Mouse (Mus musculus): ENCODE results near the gene Fosl1.

Gene Fosl1

DNA sequence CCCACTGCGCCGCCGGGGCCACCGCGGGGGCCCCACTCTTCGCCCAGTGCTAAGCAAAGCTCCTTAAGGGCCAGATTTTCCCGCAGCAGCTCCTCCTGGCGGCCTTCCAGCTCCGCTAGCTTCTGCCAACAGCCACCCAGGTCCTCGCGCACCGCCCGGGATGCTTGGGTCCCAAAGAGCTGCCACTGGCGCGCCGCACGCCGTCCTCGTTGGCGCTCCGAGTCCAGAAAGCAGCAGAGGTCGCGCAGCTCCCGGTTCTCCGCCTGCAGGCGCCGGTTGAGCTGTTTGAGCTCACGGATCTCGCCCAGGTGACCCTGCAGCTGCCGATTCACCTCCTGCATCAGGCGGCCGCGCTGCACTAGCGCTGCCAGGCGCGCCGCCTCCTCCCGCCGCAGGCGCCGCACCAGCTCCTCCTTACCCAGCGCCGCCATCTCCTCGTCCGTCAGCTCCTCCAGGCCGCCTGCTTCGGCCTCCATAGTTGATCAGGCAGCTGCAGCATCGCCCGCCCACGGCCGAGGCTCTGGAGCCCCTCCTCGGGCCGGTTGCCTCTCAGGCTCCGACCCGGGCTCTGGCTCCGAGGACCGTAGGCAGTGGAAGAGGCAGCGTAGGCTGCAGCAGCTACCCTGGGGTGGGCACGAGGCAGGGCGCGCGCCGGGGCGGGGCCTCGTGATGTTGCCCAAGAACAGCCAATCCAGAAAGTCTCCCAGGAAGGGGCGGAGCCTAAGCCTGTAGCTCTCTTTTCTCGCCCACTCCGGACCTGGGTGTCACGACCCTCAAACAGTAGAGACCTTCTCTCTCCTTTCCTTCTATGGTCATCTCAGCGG lies 9.8 kb downstream of the Fosl1 start:
- DNase-seq (ENCODE audit: low read depth, low spot score) = peak; percentile 93

- no peak for DNase-seq (ENCODE audit: low read depth, low spot score)
These were observed 10.5 kb downstream of the Fosl1 start, which contains the start of gene Ccdc85b for GRCm38 (mm10) chr19:5457746-5458442. Gene Ccdc85b, minus strand, starts transcription at chr19:5457894.

- DNase-seq (ENCODE audit: low read depth, low spot score) = no peak
These were observed 11.7 kb downstream of the Fosl1 start for GRCm38 (mm10) chr19:5459019-5459418.

- DNase-seq (ENCODE audit: low read depth, low spot score) = no peak
These were observed 12.5 kb downstream of the Fosl1 start for GRCm38 (mm10) chr19:5459896-5460295.

DNA sequence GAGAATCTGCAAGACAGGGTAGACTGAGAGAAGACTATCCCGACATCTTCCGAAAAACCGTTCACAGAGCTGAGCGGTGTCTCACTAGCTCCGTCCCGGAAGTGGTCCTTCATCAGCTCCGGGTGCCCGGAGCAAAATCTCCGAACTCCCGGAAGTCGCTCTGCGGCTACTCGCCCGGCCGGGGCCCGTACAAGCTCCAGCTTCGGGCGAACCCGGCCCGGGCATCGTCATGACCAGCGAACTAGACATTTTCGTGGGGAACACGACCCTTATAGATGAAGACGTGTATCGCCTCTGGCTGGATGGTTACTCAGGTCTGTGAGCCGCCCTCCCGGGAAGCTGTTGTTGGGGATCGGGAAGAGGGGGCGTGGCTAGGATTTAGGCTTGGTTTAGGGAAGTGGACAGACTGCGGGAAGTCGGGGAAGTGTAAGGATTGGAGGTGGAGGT lies 13.1 kb downstream of the Fosl1 start, which contains the start of gene Fibp:
Fibp (plus strand) TSS at position 151 of the 447 bp plus-strand sequence.
- peak; percentile 82 for DNase-seq (ENCODE audit: low read depth, low spot score)

GRCm38 (mm10) chr19:5461411-5461810 lies 14.1 kb downstream of the Fosl1 start:
- no peak for DNase-seq (ENCODE audit: low read depth, low spot score)

GRCm38 (mm10) chr19:5463212-5463611 lies 15.9 kb downstream of the Fosl1 start:
- no peak for DNase-seq (ENCODE audit: low read depth, low spot score)

GRCm38 (mm10) chr19:5463791-5464562 lies 16.6 kb downstream of the Fosl1 start:
- no peak for DNase-seq (ENCODE audit: low read depth, low spot score)

DNA sequence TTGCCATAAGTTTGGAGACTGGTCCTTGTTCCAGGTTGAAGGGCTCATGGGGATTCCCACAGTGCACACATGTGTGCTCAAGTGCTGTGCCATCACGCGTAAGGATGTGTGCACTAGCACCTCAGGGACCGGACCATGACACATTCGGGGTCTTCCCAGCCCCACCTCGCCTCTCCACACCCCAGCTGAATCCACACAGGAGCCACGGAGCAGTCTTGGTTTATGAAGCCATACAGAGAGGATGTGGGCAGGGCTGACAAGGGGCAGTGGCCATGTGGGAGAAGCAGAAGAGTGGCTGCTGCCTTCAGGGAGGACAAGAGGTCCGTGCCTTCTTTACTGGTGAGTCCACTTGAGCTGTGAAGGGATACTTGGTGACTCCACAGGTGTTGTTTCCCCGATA lies 17.7 kb downstream of the Fosl1 start:
- DNase-seq (ENCODE audit: low read depth, low spot score) = no peak

DNA sequence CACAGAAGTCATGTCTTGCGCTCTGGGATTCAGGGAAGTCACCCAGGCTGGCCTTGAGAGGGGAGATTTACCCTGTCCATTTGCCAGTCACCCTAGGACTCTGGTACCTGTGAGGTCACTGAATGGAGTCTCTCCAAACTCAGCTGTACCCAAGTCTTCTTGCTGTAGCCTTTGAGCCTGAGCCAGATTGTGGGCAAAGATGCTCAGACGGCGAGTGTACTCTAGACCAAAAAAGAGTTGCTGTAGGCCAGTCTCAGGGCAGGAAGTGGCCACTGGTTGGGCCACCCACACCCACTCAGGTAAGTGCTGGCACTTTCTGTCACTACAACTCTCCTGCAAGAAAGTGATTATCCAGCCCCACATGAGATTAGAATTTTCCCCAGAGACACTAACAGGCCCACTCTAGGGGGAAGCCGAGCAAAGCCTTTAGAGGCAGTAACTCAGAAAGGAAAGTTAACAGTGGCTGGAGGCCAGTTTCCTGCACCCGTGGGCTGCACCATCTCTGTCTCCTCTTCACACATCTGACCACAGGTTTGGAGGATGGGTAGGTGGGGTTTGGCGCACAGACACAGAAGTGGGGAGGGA lies 19.7 kb downstream of the Fosl1 start:
- DNase-seq (ENCODE audit: low read depth, low spot score) = no peak

DNA sequence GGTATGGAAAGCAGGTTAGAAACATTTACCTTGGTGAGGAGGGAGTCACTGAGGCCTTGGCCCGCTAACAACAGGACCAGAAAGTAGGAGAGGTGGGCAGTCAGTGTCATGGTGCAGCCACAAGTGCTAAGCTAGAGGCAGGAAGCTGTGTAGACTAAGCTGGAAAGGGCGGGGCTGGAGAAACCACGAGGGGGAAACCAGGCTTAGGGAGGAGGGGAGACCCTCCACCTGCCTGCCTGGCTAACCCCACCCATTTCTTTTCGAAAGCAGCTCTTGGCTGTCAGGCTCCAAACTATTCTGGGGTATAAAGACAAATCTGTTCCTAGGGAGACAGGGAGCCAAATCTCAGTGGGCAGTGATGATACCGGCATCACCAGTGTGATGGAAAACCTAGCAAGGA lies 21.0 kb downstream of the Fosl1 start, which contains the start of gene Ctsw:
Ctsw (minus strand) TSS at position 134 of the 400 bp plus-strand sequence.
- DNase-seq (ENCODE audit: low read depth, low spot score) = no peak

DNA sequence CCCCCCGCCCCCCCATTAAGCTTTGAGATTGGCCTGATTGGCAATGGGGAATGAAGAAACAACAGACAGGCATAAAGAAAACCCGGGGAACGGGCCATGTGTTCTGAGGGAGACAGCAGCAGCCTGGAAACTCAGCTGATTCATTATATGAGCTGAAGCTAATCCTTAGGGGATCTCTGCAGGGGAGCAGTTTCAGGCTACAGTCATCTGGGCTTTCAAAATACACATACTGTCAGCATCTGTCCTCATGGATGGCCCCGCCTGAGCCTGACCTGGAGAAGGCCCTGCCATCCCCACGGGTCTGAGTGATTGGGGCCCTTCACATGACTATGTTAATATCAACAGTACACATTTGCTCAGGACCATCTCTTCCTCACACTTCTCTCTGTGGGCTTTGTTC lies 24.5 kb downstream of the Fosl1 start:
- no peak for DNase-seq (ENCODE audit: low read depth, low spot score)

DNA sequence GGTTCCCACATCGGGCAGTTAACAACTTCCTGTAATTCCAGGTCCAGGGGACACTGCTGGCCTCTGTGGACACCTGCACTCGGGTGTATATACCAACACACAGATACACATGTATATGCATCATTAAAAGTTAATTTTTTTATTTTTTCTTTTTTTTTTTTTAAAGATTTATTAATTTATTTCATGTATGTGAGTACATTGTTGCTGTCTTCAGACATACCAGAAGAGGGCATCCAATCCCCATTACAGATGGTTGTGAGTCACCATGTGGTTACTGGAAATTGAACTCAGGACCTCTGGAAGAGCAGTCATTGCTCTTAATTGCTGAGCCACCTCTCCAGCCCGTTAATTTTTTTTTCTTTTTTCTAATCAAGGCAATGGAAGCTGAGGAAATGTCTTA lies 25.5 kb downstream of the Fosl1 start:
- no peak for DNase-seq (ENCODE audit: low read depth, low spot score)

- peak; percentile 80 for DNase-seq (ENCODE audit: low read depth, low spot score)
These were observed 26.4 kb downstream of the Fosl1 start, which contains the start of gene Efemp2 for GRCm38 (mm10) chr19:5473720-5474119. Gene Efemp2, plus strand, starts transcription at chr19:5473954.

DNA sequence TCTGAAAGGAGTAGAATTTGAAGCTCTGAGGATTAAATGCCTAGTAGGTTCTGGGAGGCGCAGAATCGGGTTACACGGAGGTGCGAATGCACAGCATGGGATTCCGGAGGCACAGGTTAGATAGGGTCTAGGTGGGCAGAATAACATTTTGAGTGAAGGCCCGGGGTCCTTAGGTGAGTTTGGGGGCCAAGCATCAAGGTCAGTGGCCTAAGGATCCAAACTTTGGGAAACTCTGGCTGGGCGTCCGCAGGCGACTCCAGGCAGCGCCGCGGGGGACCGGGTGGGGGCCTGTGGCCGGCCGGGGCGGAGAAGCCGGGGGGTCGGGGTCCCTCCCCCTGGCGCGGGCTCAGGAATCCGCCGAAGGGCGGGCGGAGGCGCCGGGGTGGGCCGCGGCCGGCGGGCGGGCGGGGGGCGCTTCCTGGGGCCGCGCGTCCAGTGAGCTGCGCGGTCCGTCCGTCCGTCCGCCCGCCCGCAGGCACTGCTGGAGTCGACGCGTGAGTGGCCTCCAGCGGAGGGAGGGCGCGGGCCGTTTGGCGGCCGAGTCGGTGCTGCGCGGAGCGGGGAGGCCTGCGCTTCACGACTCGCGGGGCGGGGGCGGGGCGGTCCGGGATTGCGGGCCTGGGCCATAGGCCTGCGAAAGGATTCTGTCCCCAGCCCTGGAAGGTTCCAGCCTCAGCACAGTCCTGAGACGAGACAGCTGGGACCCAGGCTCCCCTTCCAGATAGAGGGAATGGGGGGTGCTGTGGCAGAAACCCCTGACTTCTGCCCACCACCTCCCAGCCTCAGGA lies 27.1 kb downstream of the Fosl1 start:
- no peak for DNase-seq (ENCODE audit: low read depth, low spot score)

DNA sequence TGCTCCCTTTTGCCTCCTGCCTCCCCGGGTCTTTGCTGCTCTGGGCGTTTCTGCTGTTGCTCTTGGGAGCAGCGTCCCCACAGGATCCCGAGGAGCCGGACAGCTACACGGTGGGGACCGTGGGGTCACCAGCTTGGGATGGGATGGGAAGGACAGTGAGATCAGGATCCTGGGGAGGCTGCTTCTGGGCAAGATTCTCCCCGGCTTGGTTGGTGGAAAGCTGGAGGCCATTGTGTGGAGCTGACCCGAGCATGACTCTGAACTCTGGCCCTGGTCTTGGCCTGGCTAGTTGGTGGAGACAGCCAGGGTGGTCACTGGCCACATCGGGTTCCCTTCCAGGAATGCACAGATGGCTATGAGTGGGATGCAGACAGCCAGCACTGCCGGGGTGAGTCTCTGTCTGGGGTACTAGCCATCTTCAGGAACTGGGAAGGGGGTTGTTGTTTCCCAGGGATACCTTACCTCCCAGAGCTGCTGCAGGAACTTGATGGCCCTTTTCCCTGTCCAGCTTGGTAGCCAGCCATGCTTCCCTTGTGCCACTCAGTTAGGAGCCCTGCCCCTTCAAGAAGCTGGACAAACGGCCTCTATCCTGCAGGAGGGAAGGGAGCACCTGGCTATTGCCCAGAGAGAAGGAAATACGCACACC lies 27.8 kb downstream of the Fosl1 start:
- no peak for DNase-seq (ENCODE audit: low read depth, low spot score)

- DNase-seq (ENCODE audit: low read depth, low spot score) = no peak
These were observed 29.8 kb downstream of the Fosl1 start for GRCm38 (mm10) chr19:5477004-5477667.

DNA sequence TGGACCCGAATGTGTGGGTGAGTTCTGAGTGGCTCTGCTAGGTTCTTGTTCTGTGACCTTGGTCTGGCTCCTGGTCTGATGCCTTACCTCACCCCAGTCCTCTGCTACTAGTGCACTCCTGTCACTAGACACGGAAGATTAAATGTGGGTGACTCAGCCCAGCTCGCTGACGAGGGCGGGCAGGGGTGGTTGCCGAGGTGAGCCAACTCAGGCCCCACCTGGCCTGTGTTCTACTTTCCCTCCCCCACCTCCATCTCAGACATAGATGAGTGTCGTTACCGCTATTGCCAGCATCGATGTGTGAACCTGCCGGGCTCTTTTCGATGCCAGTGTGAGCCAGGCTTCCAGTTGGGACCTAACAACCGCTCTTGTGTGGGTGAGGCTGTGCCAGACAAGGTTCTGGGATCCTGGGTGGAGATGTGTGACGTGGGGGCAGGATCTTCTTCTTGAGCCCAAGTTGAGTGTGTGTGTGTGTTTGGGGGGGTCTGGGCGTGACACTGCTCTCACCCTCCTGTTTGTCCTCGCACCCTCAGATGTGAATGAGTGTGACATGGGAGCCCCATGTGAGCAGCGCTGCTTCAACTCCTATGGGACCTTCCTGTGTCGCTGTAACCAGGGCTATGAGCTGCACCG lies 30.4 kb downstream of the Fosl1 start:
- no peak for DNase-seq (ENCODE audit: low read depth, low spot score)

GRCm38 (mm10) chr19:5480016-5480415 lies 32.7 kb downstream of the Fosl1 start:
- DNase-seq (ENCODE audit: low read depth, low spot score) = no peak

Measured in skeletal muscle tissue, adult 2 months (tissue).